Mouse (Mus musculus) G1E (cell line): Measurements from ENCODE around the gene Fam169a.

ENCODE experiments used
- CTCF ChIP-seq: IDR thresholded peaks from 2 replicates; pipeline ENCODE4 v1.5.1; 2012; ENCODE audit warnings: low read depth, low read length, inconsistent platforms, mixed read lengths
- GATA1 ChIP-seq: IDR thresholded peaks from 2 replicates; pipeline ENCODE4 v1.6.1; 2012; ENCODE audit warnings: borderline replicate concordance, low read length, inconsistent platforms, mixed read lengths
- POLR2AphosphoS5 ChIP-seq: IDR thresholded peaks from 2 replicates; pipeline ENCODE4 v1.6.1; 2012; ENCODE audit warnings: low read depth, low read length, inconsistent platforms; ENCODE audit not compliant: insufficient replicate concordance

DNA sequence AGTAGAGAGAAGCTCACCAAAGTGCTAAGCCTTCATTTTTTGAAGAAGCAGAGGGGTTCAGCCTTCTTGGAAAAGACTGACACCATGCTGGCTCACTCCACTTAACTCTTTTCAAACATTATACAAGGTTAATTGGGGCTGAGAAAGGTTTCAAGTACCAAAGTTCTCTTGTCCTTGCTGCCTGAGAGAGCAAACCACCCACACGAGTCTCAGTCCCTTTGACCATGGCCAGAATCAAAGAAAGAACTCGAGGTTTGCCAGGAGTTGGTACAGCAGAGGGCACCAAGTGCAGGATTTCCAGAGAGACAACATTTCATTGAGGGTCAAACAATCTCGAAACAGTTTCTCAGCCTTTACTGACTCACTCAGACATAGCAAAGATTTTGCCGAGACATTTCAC is 42.0 kb downstream of the Fam169a start:
- TF ChIP-seq CTCF (no peak), POLR2AphosphoS5 (no peak), GATA1 (no peak)
